Mouse (Mus musculus): ENCODE measurements at regions not wholly inside any gene's neighbourhood (a gene's known extent, or its start where the extent isn't known, plus 50 kb on each side); places are given as distances from the start of the nearest gene placed in this dataset.
A peak's percentile ranks its signal among the peaks of the same experiment; 100 is the strongest.

GRCm38 (mm10) chr13:44509526-44510159 lies 219.6 kb upstream of the Jarid2 start:
- WGBS: 22% methylated on average over 11 of the region's 11 CpGs
- Histone ChIP-seq H3K4me1 (peaks cover 25% of the 10 kb centered on the region), H3K9me3 (replicated peaks) (no peaks in the 10 kb centered on the region), H3K27me3 (no peaks in the 10 kb centered on the region), H3K36me3 (no peaks in the 10 kb centered on the region), H3K4me2 (no peak overlapping the region), H3K27ac (no peak overlapping the region), H3K9ac (no peak overlapping the region), H3K4me3 (replicated peaks) (no peak overlapping the region)
- peak; percentile 58 for ATAC-seq (replicated peaks; ENCODE audit: low FRiP score)

GRCm38 (mm10) chr13:44513378-44514285 lies 215.6 kb upstream of the Jarid2 start:
- no peak overlapping the region for H3K27ac ChIP-seq
- H3K4me1 ChIP-seq: peaks cover 29% of the 10 kb centered on the region
- peak; percentile 62; the same call in 1 of the 2 replicates for ATAC-seq (replicated peaks; ENCODE audit: low FRiP score)
- no peaks in the 10 kb centered on the region for H3K36me3 ChIP-seq
- H3K9ac ChIP-seq: no peak overlapping the region
- H3K27me3 ChIP-seq: no peaks in the 10 kb centered on the region
- no peaks in the 10 kb centered on the region for H3K9me3 ChIP-seq (replicated peaks)
- no peak overlapping the region for H3K4me2 ChIP-seq
- WGBS: 60% methylated on average over 13 of the region's 13 CpGs
- H3K4me3 ChIP-seq (replicated peaks): no peak overlapping the region

GRCm38 (mm10) chr13:44514636-44515158 lies 214.6 kb upstream of the Jarid2 start:
- no peak overlapping the region for H3K27ac ChIP-seq
- no peaks in the 10 kb centered on the region for H3K36me3 ChIP-seq
- H3K4me1 ChIP-seq: peaks cover 24% of the 10 kb centered on the region
- 0 out of 2 replicates have a peak, but pooled peaks cover 4% of the 10 kb centered on the region for H3K27me3 ChIP-seq
- no peaks in the 10 kb centered on the region for H3K9me3 ChIP-seq (replicated peaks)
- WGBS: 79% methylated on average over 5 of the region's 5 CpGs
- ATAC-seq (replicated peaks; ENCODE audit: low FRiP score): no peak
- no peak overlapping the region for H3K4me2 ChIP-seq
- H3K9ac ChIP-seq: no peak overlapping the region
- no peak overlapping the region for H3K4me3 ChIP-seq (replicated peaks)

- H3K27me3 ChIP-seq: 0 out of 2 replicates have a peak, but pooled peaks cover 4% of the 10 kb centered on the region
- no peaks in the 10 kb centered on the region for H3K36me3 ChIP-seq
- 0 out of 2 replicates have a peak overlapping the region, but pooled peaks have one; percentile 9 for H3K4me2 ChIP-seq
- 33% methylated on average over 4 of the region's 4 CpGs for WGBS
- no peak overlapping the region for H3K4me3 ChIP-seq (replicated peaks)
- no peak for ATAC-seq (replicated peaks; ENCODE audit: low FRiP score)
- H3K9ac ChIP-seq: no peak overlapping the region
- no peak overlapping the region for H3K27ac ChIP-seq
- no peaks in the 10 kb centered on the region for H3K9me3 ChIP-seq (replicated peaks)
- peaks cover 19% of the 10 kb centered on the region for H3K4me1 ChIP-seq
Observed at GRCm38 (mm10) chr13:44516863-44517262, 212.4 kb upstream of the Jarid2 start.

GRCm38 (mm10) chr13:44517312-44517711 lies 212.0 kb upstream of the Jarid2 start:
- Histone ChIP-seq H3K4me2 (0 out of 2 replicates have a peak overlapping the region, but pooled peaks have one; percentile 9), H3K27ac (no peak overlapping the region), H3K36me3 (no peaks in the 10 kb centered on the region), H3K27me3 (0 out of 2 replicates have a peak, but pooled peaks cover 4% of the 10 kb centered on the region), H3K4me1 (peaks cover 19% of the 10 kb centered on the region), H3K9ac (no peak overlapping the region), H3K9me3 (replicated peaks) (no peaks in the 10 kb centered on the region), H3K4me3 (replicated peaks) (no peak overlapping the region)
- WGBS: 67% methylated on average over 9 of the region's 9 CpGs
- ATAC-seq (replicated peaks; ENCODE audit: low FRiP score): 0 out of 2 replicates have a peak, but pooled peaks have one; percentile 43

- no peak for ATAC-seq (replicated peaks; ENCODE audit: low FRiP score)
- Histone ChIP-seq H3K36me3 (no peaks in the 10 kb centered on the region), H3K4me2 (no peak overlapping the region), H3K4me3 (replicated peaks) (no peak overlapping the region), H3K9ac (no peak overlapping the region), H3K27me3 (0 out of 2 replicates have a peak, but pooled peaks cover 4% of the 10 kb centered on the region), H3K4me1 (peaks cover 19% of the 10 kb centered on the region), H3K27ac (no peak overlapping the region), H3K9me3 (replicated peaks) (no peaks in the 10 kb centered on the region)
- WGBS: 87% methylated on average over 4 of the region's 4 CpGs
Observed at GRCm38 (mm10) chr13:44518215-44518614, 211.1 kb upstream of the Jarid2 start.

- ATAC-seq (replicated peaks; ENCODE audit: low FRiP score): no peak
- no peaks in the 10 kb centered on the region for H3K36me3 ChIP-seq
- H3K4me3 ChIP-seq (replicated peaks): no peak overlapping the region
- H3K4me2 ChIP-seq: no peak overlapping the region
- 51% methylated on average over 4 of the region's 4 CpGs for WGBS
- 0 out of 2 replicates have a peak, but pooled peaks cover 4% of the 10 kb centered on the region for H3K27me3 ChIP-seq
- no peaks in the 10 kb centered on the region for H3K4me1 ChIP-seq
- H3K27ac ChIP-seq: no peak overlapping the region
- no peaks in the 10 kb centered on the region for H3K9me3 ChIP-seq (replicated peaks)
- H3K9ac ChIP-seq: no peak overlapping the region
Observed at GRCm38 (mm10) chr13:44523516-44523915, 205.8 kb upstream of the Jarid2 start.

GRCm38 (mm10) chr13:44530867-44531564 lies 198.3 kb upstream of the Jarid2 start:
- ATAC-seq (replicated peaks; ENCODE audit: low FRiP score): no peak
- 0 out of 2 replicates have a peak, but pooled peaks cover 3% of the 10 kb centered on the region for H3K4me1 ChIP-seq
- no peak overlapping the region for H3K4me2 ChIP-seq
- WGBS: 86% methylated on average over 9 of the region's 9 CpGs
- H3K9me3 ChIP-seq (replicated peaks): no peaks in the 10 kb centered on the region
- H3K4me3 ChIP-seq (replicated peaks): no peak overlapping the region
- no peak overlapping the region for H3K27ac ChIP-seq
- no peaks in the 10 kb centered on the region for H3K27me3 ChIP-seq
- no peaks in the 10 kb centered on the region for H3K36me3 ChIP-seq
- H3K9ac ChIP-seq: no peak overlapping the region

GRCm38 (mm10) chr13:44532631-44533180 lies 196.6 kb upstream of the Jarid2 start:
- no peaks in the 10 kb centered on the region for H3K27me3 ChIP-seq
- 43% methylated on average over 11 of the region's 11 CpGs for WGBS
- no peak overlapping the region for H3K4me3 ChIP-seq (replicated peaks)
- no peak for ATAC-seq (replicated peaks; ENCODE audit: low FRiP score)
- H3K27ac ChIP-seq: no peak overlapping the region
- H3K9me3 ChIP-seq (replicated peaks): no peaks in the 10 kb centered on the region
- no peak overlapping the region for H3K4me2 ChIP-seq
- H3K9ac ChIP-seq: no peak overlapping the region
- H3K36me3 ChIP-seq: no peaks in the 10 kb centered on the region
- H3K4me1 ChIP-seq: 0 out of 2 replicates have a peak, but pooled peaks cover 3% of the 10 kb centered on the region

GRCm38 (mm10) chr13:44534575-44535080 lies 194.6 kb upstream of the Jarid2 start:
- no peaks in the 10 kb centered on the region for H3K36me3 ChIP-seq
- H3K4me3 ChIP-seq (replicated peaks): no peak overlapping the region
- H3K27me3 ChIP-seq: no peaks in the 10 kb centered on the region
- H3K9ac ChIP-seq: no peak overlapping the region
- no peaks in the 10 kb centered on the region for H3K9me3 ChIP-seq (replicated peaks)
- H3K27ac ChIP-seq: no peak overlapping the region
- 93% methylated on average over 6 of the region's 6 CpGs for WGBS
- no peaks in the 10 kb centered on the region for H3K4me1 ChIP-seq
- no peak for ATAC-seq (replicated peaks; ENCODE audit: low FRiP score)
- no peak overlapping the region for H3K4me2 ChIP-seq

- Histone ChIP-seq H3K4me1 (no peaks in the 10 kb centered on the region), H3K27ac (no peak overlapping the region), H3K27me3 (no peaks in the 10 kb centered on the region), H3K9me3 (replicated peaks) (no peaks in the 10 kb centered on the region), H3K9ac (no peak overlapping the region), H3K4me3 (replicated peaks) (no peak overlapping the region), H3K36me3 (no peaks in the 10 kb centered on the region), H3K4me2 (no peak overlapping the region)
- 79% methylated on average over 18 of the region's 18 CpGs for WGBS
- ATAC-seq (replicated peaks; ENCODE audit: low FRiP score): no peak
Observed at GRCm38 (mm10) chr13:44535441-44535840, 193.8 kb upstream of the Jarid2 start.
